Comparison of ENCODE assay signal across 29 mouse cellular contexts in genomic region chr2:163146481-163146880, GRCm38 (mm10). TPM values are rescaled to one million over a fixed set of nuclear protein-coding genes. Genes with fewer than 3 reads are reported as not detected.
A peak's percentile ranks its signal among the peaks of the same experiment; 100 is the strongest.
DNase-seq lines count a peak whose midpoint lies in the region; ATAC-seq and TF ChIP-seq lines count a peak whose summit lies in the region.
"Had no signal": no experiment of that assay in that cellular context is flagged by ENCODE, and none has a peak within 500 bp of the region (broad histone marks: within the 10 kb centered on the region; RNA-seq: fewer than 3 reads in every experiment).

No protein-coding gene starts in this region.

- no peak for ATAC-seq in CD4-positive, CD25-positive, alpha-beta regulatory T cell, adult 4 months
- ATAC-seq in lung, postnatal 0 days = no peak
- ATAC-seq: forebrain, embryonic 16.5 days; intestine, embryonic 16.5 days had no signal

- H3K4me2 ChIP-seq in lung, postnatal 0 days (replicated peaks; ENCODE audit: low read depth, low read length) = no peak overlapping the region
- H3K4me2 ChIP-seq: heart, embryonic 15.5 days; hindbrain, embryonic 15.5 days; kidney, embryonic 15.5 days; liver, embryonic 15.5 days; midbrain, embryonic 13.5 days had no signal

- TF ChIP-seq CTCF in layer of hippocampus, adult 2 months (conservative IDR thresholded peaks at IDR 0.05) = peak; percentile 30
- TF ChIP-seq CTCF in lung, postnatal 0 days (IDR thresholded peaks at IDR 0.05) = peak; percentile 45

- whole genome bisulfite sequencing in lung, postnatal 0 days = 86% methylated on average over 4 of the region's 4 CpGs

- no peaks in the 10 kb centered on the region for H3K9me3 ChIP-seq in lung, postnatal 0 days (ENCODE audit: low read length)
- H3K9me3 ChIP-seq: embryonic facial prominence, embryonic 10.5 days; heart, embryonic 15.5 days; hindbrain, embryonic 15.5 days; kidney, embryonic 15.5 days; liver, embryonic 15.5 days; midbrain, embryonic 13.5 days had no signal

- no peaks in the 10 kb centered on the region for H3K36me3 ChIP-seq in lung, postnatal 0 days (ENCODE audit: insufficient read depth, low read length)
- H3K36me3 ChIP-seq: embryonic facial prominence, embryonic 10.5 days; heart, embryonic 15.5 days; hindbrain, embryonic 15.5 days; kidney, embryonic 15.5 days; liver, embryonic 15.5 days; midbrain, embryonic 13.5 days had no signal

- no peak overlapping the region for H3K9ac ChIP-seq in lung, postnatal 0 days (replicated peaks; ENCODE audit: low read depth)
- H3K9ac ChIP-seq: heart, embryonic 15.5 days; hindbrain, embryonic 15.5 days; kidney, embryonic 15.5 days; liver, embryonic 15.5 days; midbrain, embryonic 13.5 days had no signal

- H3K27ac ChIP-seq in layer of hippocampus, adult 2 months = no peak overlapping the region
- no peak overlapping the region for H3K27ac ChIP-seq in lung, postnatal 0 days (ENCODE audit: low read length)
- H3K27ac ChIP-seq: embryonic facial prominence, embryonic 10.5 days; heart, embryonic 15.5 days; hindbrain, embryonic 15.5 days; kidney, embryonic 15.5 days; liver, embryonic 15.5 days; midbrain, embryonic 13.5 days had no signal

- H3K27me3 ChIP-seq in lung, postnatal 0 days (replicated peaks; ENCODE audit: insufficient read depth, low read length) = no peaks in the 10 kb centered on the region; the same call in 1 of the 2 replicates
- H3K27me3 ChIP-seq: heart, embryonic 15.5 days; hindbrain, embryonic 15.5 days; liver, embryonic 15.5 days; midbrain, embryonic 13.5 days had no signal

- TF ChIP-seq EP300 in lung, postnatal 0 days (IDR thresholded peaks at IDR 0.05) = no peak

- DNase-seq in CD4-positive, CD25-positive, alpha-beta regulatory T cell, adult 2 months (ENCODE audit: low read depth, low spot score) = peak; percentile 14
- no peak for DNase-seq in layer of hippocampus, adult 2 months (ENCODE audit: low spot score in 2 of 2)
- no peak for DNase-seq in layer of hippocampus, adult 18-20 months (ENCODE audit: low spot score in 2 of 2)
- no peak for DNase-seq in lung, postnatal 0 days (ENCODE audit: low spot score)
- DNase-seq in lung, postnatal 25 days (ENCODE audit: low spot score) = no peak
- peak; percentile 70 for DNase-seq in R1 (ENCODE audit: low read depth, low spot score)
- DNase-seq in kidney, postnatal 36 days = no peak
- DNase-seq: adrenal gland, postnatal 14 days; cerebellum, adult 9-11 months; gastrocnemius, postnatal 25 days; heart, postnatal 4 days; lung, postnatal 10 days; right cerebral cortex, postnatal 14 days; thymus, postnatal 25 days had no signal

- H3K4me3 ChIP-seq in layer of hippocampus, adult 2 months = no peak overlapping the region
- H3K4me3 ChIP-seq in lung, postnatal 0 days (ENCODE audit: low read depth, low read length) = no peak overlapping the region
- H3K4me3 ChIP-seq: embryonic facial prominence, embryonic 10.5 days; heart, embryonic 15.5 days; hindbrain, embryonic 15.5 days; kidney, embryonic 15.5 days; liver, embryonic 15.5 days; midbrain, embryonic 13.5 days had no signal

- H3K4me1 ChIP-seq in lung, postnatal 0 days (ENCODE audit: insufficient read depth, low read depth, low read length) = no peaks in the 10 kb centered on the region
- H3K4me1 ChIP-seq: heart, embryonic 15.5 days; liver, embryonic 15.5 days had no signal

RNA-seq across cellular contexts. Expression of gene Tox2, which starts 56.4 kb away (rescaled TPM):
- 1 to 10 TPM; 6.4 to 6.5 TPM for polyA plus RNA-seq in CD4-positive, CD25-positive, alpha-beta regulatory T cell, adult 4 months (2017; shearing (Covaris generic))
- total RNA-seq in layer of hippocampus, adult 2 months (2021) = 10 to 100 TPM; 20.8 to 21.3 TPM
- total RNA-seq in layer of hippocampus, adult 18-20 months (2021) = 10 to 100 TPM; 27.3 to 27.8 TPM
- polyA plus RNA-seq in lung, postnatal 0 days (2015; fragmentation: Nextera tagmentation; extraction: Ambion mirVana) = 4.3 and 7.2 TPM in 2 replicates
- total RNA-seq: common myeloid progenitor, adult 5-6 weeks; megakaryocyte, adult 5-6 weeks had no signal

RNA-seq across cellular contexts. Expression of gene Gtsf1l, which starts 58.8 kb away (rescaled TPM):
- polyA plus RNA-seq in CD4-positive, CD25-positive, alpha-beta regulatory T cell, adult 4 months (2017; shearing (Covaris generic)) = not detected
- not detected for total RNA-seq in layer of hippocampus, adult 2 months (2021)
- total RNA-seq in layer of hippocampus, adult 18-20 months (2021) = not detected
- 0.35 TPM in 2 replicates for polyA plus RNA-seq in lung, postnatal 0 days (2015; fragmentation: Nextera tagmentation; extraction: Ambion mirVana)
- total RNA-seq: adrenal gland, postnatal 14 days; common myeloid progenitor, adult 5-6 weeks; gastrocnemius, postnatal 25 days; heart, postnatal 4 days; layer of hippocampus, postnatal 14 days; left cerebral cortex, postnatal 10 days; megakaryocyte, adult 5-6 weeks had no signal
- polyA plus RNA-seq: embryonic facial prominence, embryonic 10.5 days; forebrain, embryonic 16.5 days; heart, embryonic 15.5 days; hindbrain, embryonic 15.5 days; intestine, embryonic 16.5 days; kidney, embryonic 15.5 days; large intestine, adult 2 months; limb, embryonic 11.5 days; liver, embryonic 15.5 days; midbrain, embryonic 13.5 days had no signal

Comparison
In these comparisons a context has a peak if more than half of its experiments do, and no peak if none do; other contexts are left out.
1. DNase-seq: peak in CD4-positive, CD25-positive, alpha-beta regulatory T cell, adult 2 months (single experiment) and R1 (single experiment); none in layer of hippocampus, adult 2 months (0 of 2), layer of hippocampus, adult 18-20 months (0 of 2), lung, postnatal 0 days (single experiment), lung, postnatal 25 days (single experiment) and kidney, postnatal 36 days (0 of 2).